Mouse (Mus musculus): ENCODE data around the gene Usp39. TPM values are rescaled to one million over a fixed set of nuclear protein-coding genes. Genes with fewer than 3 reads are reported as not detected.

Usp39 gene
- total RNA-seq (2014; rRNA removed) (52.6 and 52.7 TPM in 2 replicates), polyA plus RNA-seq (2015; fragmentation: Nextera tagmentation; extraction: Ambion mirVana) (39.0 and 42.8 TPM in 2 replicates)

DNA sequence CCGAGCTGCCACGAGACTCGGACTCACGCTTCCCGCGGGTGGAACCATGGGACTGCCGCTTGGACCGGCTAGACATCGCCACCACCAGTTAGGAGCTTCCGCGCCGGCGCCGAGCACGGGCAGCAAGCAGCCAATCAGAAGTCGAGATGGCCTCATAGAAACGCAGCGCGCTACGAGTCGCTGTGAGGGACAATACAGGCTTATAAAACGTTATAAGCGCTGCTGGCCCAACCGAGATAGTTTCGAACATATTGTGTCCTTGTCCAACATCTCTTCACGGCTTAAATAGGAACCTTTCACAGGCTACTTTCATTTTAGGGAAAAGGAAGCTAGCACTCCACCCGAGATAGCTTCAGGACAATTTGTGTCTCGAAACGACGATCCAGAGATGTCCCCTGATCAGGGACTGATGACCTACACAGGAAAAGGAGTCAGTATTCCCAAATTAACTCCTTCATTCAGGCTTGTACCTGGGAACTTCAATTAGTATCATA, at the start of gene Usp39:
Usp39 (minus strand) TSS at position 111 of the 494 bp plus-strand sequence.
- WGBS = under 1% methylated on average over 30 of the region's 30 CpGs

GRCm38 (mm10) chr6:72392341-72392740, 47.4 kb upstream of the Usp39 start:
- Histone ChIP-seq H3K9ac (no peak overlapping the region), H3K4me2 (ENCODE audit: low read depth) (no peak overlapping the region), H3K9me3 (ENCODE audit: low read length) (no peaks in the 10 kb centered on the region), H3K4me1 (ENCODE audit: insufficient read depth) (0 out of 2 replicates have a peak, but pooled peaks cover 4% of the 10 kb centered on the region), H3K4me3 (ENCODE audit: low read depth, low read length) (no peak overlapping the region), H3K27me3 (ENCODE audit: insufficient read depth, low read length) (no peaks in the 10 kb centered on the region; the same call in 1 of the 2 replicates), H3K36me3 (ENCODE audit: insufficient read depth) (no peaks in the 10 kb centered on the region), H3K27ac (ENCODE audit: low read depth, low read length) (no peak overlapping the region)
- 88% methylated on average over 5 of the region's 5 CpGs for whole genome bisulfite sequencing
- no peak for TF ChIP-seq CTCF (IDR thresholded peaks at IDR 0.05; ENCODE audit: low read depth)
- ATAC-seq (no peak), DNase-seq (no peak)

More for the DNA sequence above, at the start of gene Usp39:
- Histone ChIP-seq H3K27ac (ENCODE audit: low read depth, low read length) (peak within 1 kb of the TSS; percentile 73), H3K9me3 (ENCODE audit: low read length) (no peaks in the 10 kb centered on the region), H3K4me2 (ENCODE audit: low read depth) (peak within 1 kb of the TSS; percentile 63), H3K4me1 (ENCODE audit: insufficient read depth) (peaks cover 18% of the 10 kb centered on the region), H3K27me3 (ENCODE audit: insufficient read depth, low read length) (no peaks in the 10 kb centered on the region), H3K9ac (peak within 1 kb of the TSS; percentile 72), H3K4me3 (ENCODE audit: low read depth, low read length) (peak within 1 kb of the TSS; percentile 80), H3K36me3 (ENCODE audit: insufficient read depth) (peaks cover 7% of the 10 kb centered on the region)
- no peak for TF ChIP-seq CTCF (IDR thresholded peaks at IDR 0.05; ENCODE audit: low read depth)
- peak; percentile 92 for ATAC-seq
- peak; percentile 97 for DNase-seq

DNA sequence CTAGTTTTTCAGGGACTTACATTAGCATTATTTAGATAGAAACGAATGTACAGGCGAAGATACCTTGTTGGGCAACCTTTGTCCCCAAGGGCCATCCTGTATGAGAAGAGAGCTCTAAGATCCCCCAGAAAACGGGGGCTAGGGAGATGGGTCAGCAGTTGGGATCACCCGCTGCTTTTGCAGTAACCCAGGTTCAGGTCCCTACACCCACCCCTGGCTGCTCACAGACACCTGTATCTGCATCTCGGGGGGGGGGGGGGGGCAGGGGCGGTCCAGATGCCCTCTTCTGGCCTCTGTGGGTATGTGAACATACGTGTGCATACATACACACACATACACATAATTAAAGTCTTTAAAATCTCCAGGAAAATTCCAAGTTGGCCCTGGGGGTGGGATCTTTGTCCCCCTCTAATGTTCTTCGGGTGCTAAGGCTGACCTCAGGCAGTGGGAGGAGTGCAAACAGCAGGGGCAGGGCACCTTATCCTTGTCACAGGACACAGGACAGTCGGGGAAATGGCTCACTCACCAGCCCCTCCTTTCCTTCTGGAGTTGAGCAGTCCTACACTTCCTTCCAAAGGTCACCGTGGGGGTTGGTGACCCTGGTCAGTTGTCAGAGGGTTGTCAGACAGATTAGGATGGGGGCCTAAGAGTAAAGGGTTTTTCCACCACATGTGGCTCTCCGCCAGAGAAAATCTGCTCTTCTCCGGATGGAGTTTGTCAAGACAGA, 46.0 kb upstream of the Usp39 start:
- H3K36me3 ChIP-seq (ENCODE audit: insufficient read depth) = no peaks in the 10 kb centered on the region
- 0 out of 2 replicates have a peak, but pooled peaks cover 4% of the 10 kb centered on the region for H3K4me1 ChIP-seq (ENCODE audit: insufficient read depth)
- ATAC-seq = no peak
- H3K27me3 ChIP-seq (ENCODE audit: insufficient read depth, low read length) = no peaks in the 10 kb centered on the region; the same call in 1 of the 2 replicates
- no peak for DNase-seq
- no peak for TF ChIP-seq CTCF (IDR thresholded peaks at IDR 0.05; ENCODE audit: low read depth)
- no peak overlapping the region for H3K4me3 ChIP-seq (ENCODE audit: low read depth, low read length)
- H3K27ac ChIP-seq (ENCODE audit: low read depth, low read length) = no peak overlapping the region
- H3K9me3 ChIP-seq (ENCODE audit: low read length) = no peaks in the 10 kb centered on the region
- H3K9ac ChIP-seq = no peak overlapping the region
- peak overlapping the region; percentile 51 for H3K4me2 ChIP-seq (ENCODE audit: low read depth)
- 23% methylated on average over 12 of the region's 12 CpGs for WGBS

DNA sequence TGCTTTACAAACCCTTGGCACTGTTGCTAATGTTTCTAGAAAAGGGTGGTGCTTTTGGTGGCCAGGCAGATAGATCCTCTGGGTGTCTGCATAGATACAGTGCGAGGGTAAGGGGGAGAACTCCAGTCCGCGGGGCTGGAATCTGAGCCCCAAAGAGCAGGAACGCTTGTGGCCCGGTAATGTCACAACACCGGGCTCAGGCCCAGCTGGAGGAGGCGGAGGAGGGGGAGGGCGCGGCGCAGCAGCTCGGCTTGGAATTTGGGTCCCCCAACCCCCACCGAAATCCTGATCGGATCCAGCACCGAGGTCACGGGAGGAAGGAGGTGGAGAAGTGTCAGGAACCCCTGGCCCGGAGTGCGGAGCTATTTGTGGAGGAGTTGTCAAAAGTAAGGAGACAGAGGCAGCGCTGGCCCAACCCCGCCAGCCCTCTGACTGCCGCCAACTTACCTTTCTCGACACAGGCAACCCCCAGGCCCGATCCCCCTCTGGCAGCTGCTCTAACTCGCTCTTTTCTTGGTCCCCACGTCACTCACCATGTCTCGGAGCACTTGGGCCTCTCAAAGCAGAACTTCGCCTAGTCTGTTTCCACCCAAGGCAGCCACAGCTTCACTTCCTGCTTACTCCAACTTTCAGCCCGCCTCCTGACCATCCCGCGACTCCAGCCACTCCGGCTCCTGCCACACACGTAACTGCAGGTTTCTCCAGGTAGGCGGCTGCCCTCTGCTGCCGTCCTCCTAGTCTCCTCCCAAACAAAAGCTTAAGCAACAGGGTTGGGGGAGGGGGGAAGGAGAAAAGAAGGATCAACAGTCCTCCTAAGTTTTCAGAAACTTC, 45.2 kb upstream of the Usp39 start, which contains the start of gene Vamp8:
Vamp8 (minus strand) TSS at position 763 of the 831 bp plus-strand sequence.
- Histone ChIP-seq H3K9me3 (ENCODE audit: low read length) (no peaks in the 10 kb centered on the region), H3K9ac (peak within 1 kb of the TSS; percentile 18; the same call in 1 of the 2 replicates), H3K4me3 (ENCODE audit: low read depth, low read length) (peak within 1 kb of the TSS; percentile 27), H3K27ac (ENCODE audit: low read depth, low read length) (peak within 1 kb of the TSS; percentile 36; the same call in 1 of the 2 replicates), H3K4me2 (ENCODE audit: low read depth) (peak within 1 kb of the TSS; percentile 51), H3K4me1 (ENCODE audit: insufficient read depth) (0 out of 2 replicates have a peak, but pooled peaks cover 4% of the 10 kb centered on the region), H3K36me3 (ENCODE audit: insufficient read depth) (no peaks in the 10 kb centered on the region), H3K27me3 (ENCODE audit: insufficient read depth, low read length) (no peaks in the 10 kb centered on the region; the same call in 1 of the 2 replicates)
- DNase-seq (peak; percentile 17), ATAC-seq (peak; percentile 16; the same call in 1 of the 2 replicates)
- under 1% methylated on average over 33 of the region's 33 CpGs for WGBS
- no peak for TF ChIP-seq CTCF (IDR thresholded peaks at IDR 0.05; ENCODE audit: low read depth)

GRCm38 (mm10) chr6:72389471-72389940, 44.5 kb upstream of the Usp39 start:
- TF ChIP-seq CTCF (IDR thresholded peaks at IDR 0.05; ENCODE audit: low read depth) = no peak
- H3K27ac ChIP-seq (ENCODE audit: low read depth, low read length) = no peak overlapping the region
- no peaks in the 10 kb centered on the region for H3K36me3 ChIP-seq (ENCODE audit: insufficient read depth)
- H3K4me3 ChIP-seq (ENCODE audit: low read depth, low read length) = peak overlapping the region; percentile 27; the same call in 1 of the 2 replicates
- peak overlapping the region; percentile 51 for H3K4me2 ChIP-seq (ENCODE audit: low read depth)
- 0 out of 2 replicates have a peak, but pooled peaks cover 4% of the 10 kb centered on the region for H3K4me1 ChIP-seq (ENCODE audit: insufficient read depth)
- no peak for ATAC-seq
- H3K9ac ChIP-seq = peak overlapping the region; percentile 18; the same call in 1 of the 2 replicates
- H3K27me3 ChIP-seq (ENCODE audit: insufficient read depth, low read length) = no peaks in the 10 kb centered on the region; the same call in 1 of the 2 replicates
- 40% methylated on average over 13 of the region's 13 CpGs for WGBS
- no peak for DNase-seq
- no peaks in the 10 kb centered on the region for H3K9me3 ChIP-seq (ENCODE audit: low read length)

GRCm38 (mm10) chr6:72388791-72389329, 43.9 kb upstream of the Usp39 start:
- TF ChIP-seq CTCF (IDR thresholded peaks at IDR 0.05; ENCODE audit: low read depth) = no peak
- H3K27me3 ChIP-seq (ENCODE audit: insufficient read depth, low read length) = no peaks in the 10 kb centered on the region; the same call in 1 of the 2 replicates
- WGBS = 90% methylated on average over 6 of the region's 6 CpGs
- H3K9ac ChIP-seq = no peak overlapping the region
- H3K4me3 ChIP-seq (ENCODE audit: low read depth, low read length) = no peak overlapping the region
- H3K4me1 ChIP-seq (ENCODE audit: insufficient read depth) = 0 out of 2 replicates have a peak, but pooled peaks cover 4% of the 10 kb centered on the region
- H3K9me3 ChIP-seq (ENCODE audit: low read length) = no peaks in the 10 kb centered on the region
- no peak for DNase-seq
- no peaks in the 10 kb centered on the region for H3K36me3 ChIP-seq (ENCODE audit: insufficient read depth)
- no peak for ATAC-seq
- no peak overlapping the region for H3K27ac ChIP-seq (ENCODE audit: low read depth, low read length)
- no peak overlapping the region for H3K4me2 ChIP-seq (ENCODE audit: low read depth)

Data from forebrain, postnatal 0 days (tissue).